Mouse (Mus musculus) embryo, embryonic 11 days (tissue): ENCODE data around the gene Efnb3.
A peak's percentile ranks its signal among the peaks of the same experiment; 100 is the strongest.

Experiments used
- DNase-seq: peaks from one replicate; pipeline ENCODE4 v3.0.0-alpha.2; 2015

Gene Efnb3

GRCm38 (mm10) chr11:69559851-69560765, at the start of gene Efnb3:
Efnb3 (minus strand) TSS chr11:69560205.
- peak; percentile 92 for DNase-seq

GRCm38 (mm10) chr11:69609416-69609815, 49.4 kb upstream of the Efnb3 start:
- DNase-seq = no peak

DNA sequence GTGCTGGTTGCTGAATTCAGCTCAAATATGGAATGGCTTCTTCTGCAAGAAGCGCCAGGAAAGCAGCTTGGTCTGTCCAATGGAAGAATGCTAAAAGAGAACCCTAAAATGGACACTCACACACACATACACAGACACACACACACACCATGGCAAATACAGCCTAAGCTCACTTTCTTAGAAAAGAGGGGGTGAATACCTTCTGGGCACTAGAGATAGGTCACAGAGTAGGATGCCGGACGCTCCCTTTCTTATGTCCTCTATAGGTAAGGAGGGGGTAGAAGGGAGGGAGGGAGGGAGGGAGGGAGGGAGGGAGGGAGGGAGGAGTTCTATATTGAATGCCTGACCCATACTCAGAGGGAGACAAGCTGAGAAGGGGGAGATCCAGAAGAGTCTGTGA, 48.5 kb upstream of the Efnb3 start:
- no peak for DNase-seq

DNA sequence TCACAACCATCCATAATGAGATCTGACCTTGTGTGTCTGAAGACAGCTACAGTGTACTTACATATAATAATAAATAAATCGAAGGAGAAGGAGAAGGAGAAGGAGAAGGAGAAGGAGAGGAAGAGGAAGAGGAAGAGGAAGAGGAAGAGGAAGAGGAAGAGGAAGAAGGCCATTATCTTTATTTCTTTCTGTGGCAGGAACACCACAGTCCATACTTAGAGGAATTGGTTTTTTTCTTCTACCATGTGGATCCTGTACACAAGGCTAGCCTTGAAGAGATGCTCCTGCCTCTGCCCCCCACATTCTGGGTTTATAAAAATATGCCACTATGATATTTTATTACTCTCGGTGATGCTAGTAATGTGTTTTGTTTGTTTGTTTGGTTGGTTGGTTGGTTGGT, 46.8 kb upstream of the Efnb3 start:
- DNase-seq = no peak

GRCm38 (mm10) chr11:69606491-69606795, 46.4 kb upstream of the Efnb3 start:
- DNase-seq = no peak

GRCm38 (mm10) chr11:69605726-69606490, 45.9 kb upstream of the Efnb3 start, which contains the start of gene Atp1b2:
Atp1b2 (minus strand) TSS chr11:69605942.
- peak; percentile 87 for DNase-seq

- peak; percentile 39 for DNase-seq
Observed at GRCm38 (mm10) chr11:69604795-69605664, 45.0 kb upstream of the Efnb3 start.

DNA sequence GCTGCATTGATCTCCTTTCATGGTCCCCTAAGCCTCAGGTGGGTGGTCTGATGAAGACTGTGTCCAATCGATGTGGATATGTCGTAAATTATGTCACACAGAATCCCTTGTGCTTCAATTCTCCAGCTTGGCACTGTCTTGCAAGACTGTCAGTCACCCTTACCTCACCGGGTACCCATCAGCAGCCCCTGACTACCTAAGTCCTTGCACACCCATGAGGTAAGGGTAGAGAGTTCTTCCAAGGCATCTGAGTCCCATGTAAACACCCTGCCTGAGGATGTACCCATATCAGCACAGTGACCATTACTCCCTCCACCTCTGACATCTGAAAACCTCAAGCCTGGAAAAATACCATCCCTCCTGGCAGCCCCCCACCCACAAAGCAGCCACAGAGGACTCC, 44.3 kb upstream of the Efnb3 start:
- no peak for DNase-seq

DNA sequence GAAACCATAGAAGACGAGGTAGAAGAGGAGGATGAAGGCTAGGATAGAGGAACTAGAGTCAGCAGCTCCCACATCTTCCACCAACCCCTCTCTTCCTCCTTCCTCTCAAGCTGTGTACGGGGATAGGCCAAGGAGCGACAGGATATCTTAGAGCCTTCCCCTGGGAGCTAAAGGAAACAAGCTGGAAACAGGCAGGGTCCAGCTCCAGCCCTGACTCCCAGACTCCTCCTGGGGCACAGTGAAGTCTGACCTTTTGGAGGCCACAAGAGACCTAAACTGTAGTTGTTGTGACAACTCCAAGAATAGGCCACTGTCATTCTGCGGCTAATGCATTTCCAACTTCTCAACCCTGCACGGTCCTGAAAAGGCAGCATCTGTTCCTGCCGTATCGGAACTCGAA, 43.5 kb upstream of the Efnb3 start:
- no peak for DNase-seq

- DNase-seq = no peak
Observed at GRCm38 (mm10) chr11:69601768-69602167, 41.8 kb upstream of the Efnb3 start.

DNA sequence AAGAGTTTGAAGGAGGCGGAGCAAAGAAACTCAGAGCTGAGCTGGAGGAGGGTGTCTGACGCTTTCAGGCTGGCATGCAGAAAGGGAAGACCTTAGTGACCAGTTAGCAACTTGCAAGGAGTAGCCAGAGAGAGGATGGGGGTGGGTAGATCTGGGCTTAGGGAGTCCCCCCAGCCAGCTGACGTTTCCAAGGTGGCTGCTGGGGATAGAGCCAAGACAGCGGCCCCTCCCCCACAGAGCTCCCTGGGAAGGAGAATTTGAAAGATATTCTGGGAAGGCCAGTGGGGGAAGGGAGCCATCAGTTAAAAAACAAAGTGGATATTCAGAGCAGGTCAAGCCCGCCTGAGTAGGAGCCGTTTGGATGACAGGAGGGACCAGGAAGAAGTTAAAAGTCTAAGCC, 40.1 kb upstream of the Efnb3 start:
- DNase-seq = peak; percentile 83

GRCm38 (mm10) chr11:69599436-69599835, 39.4 kb upstream of the Efnb3 start:
- DNase-seq = peak; percentile 36

DNA sequence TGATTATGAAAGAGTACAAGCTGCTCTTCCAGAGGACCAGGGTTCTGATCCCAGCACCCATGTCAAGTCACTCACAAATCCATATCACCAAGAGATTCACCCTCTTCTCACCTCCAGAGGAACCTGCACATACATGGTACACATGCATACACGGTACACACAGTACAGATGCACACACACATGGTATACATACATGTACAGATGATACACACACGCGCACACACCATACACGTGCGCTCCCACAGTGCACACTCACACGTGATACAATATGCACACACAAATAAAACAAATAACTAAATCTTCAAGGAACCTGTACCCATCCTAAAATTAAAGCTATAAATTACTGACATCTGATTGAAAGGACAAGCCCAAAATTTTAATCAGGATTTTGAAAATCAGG, 34.8 kb upstream of the Efnb3 start:
- DNase-seq = no peak

DNA sequence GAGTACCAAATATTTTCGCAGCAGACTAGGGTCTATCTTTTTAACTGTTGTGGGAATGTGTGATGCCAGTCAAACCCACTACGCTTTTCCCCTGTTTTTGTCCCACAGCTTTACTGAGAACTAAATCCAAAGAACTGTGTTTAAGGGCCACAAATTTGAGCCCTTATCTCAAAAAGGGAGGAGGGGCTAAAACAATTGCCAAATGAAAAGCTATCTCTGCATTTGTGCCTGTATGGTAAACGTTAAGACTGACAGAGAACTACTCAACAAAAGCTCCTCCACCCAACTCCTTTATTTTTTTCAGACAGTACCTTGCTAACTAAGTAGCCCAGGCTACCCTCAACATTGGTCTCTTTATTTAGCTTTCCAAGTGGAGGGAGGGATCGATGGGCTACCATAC, 32.8 kb upstream of the Efnb3 start:
- DNase-seq = no peak

DNA sequence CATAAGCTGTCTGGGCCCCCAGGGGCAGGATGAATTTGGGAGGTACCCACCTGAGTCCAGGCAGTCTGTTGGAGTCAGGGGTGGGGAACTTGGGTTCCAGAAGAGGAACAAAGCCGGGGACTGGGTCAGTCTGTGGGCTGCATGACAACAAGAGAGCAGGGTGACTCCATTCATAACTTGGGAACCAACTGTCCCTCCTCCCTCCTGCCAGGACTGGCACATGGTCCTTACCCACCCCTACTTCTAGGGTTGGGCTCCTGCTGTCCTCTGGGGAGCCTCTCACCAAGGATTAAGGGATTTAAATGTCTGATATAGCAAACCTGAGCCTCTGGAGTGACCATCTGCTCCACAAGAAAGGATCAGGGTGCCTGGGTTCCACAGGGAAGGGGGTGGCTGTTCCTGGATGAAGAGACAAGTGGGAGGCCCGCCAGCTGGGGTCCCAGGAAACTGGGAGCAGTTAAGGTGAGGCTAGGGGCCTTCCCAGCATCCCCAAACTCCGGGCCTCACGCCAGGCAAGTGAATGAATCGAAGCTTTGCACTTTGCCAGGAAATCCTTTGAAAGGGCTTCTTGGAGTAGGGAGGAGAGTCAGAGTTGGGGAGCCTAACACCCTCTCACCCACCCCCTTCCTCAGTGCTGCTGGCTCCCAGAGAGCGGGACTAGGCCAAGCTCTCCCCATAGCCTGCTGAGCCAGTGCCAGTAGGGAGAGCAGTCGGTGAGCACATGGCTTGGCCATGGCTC, 32.1 kb upstream of the Efnb3 start:
- DNase-seq = no peak

DNA sequence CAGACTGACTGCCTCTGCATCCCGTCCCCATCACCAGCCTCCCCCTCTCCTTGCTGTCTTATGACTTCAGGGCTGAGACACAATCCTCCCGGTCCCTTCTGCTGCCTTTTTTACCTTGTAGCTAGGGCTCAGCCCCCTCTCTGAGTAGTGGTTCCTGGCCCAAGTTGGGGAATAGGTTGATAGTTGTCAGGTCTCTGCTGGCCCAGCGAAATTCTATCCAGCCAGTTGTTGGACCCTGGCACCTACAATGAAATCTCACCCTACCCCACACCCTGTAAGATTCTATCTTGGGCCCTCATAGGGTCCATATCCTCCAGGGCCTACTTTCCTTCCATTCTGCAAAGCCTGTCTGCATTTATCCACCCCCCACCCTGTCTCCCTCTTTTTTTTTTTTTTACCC, 31.4 kb upstream of the Efnb3 start:
- DNase-seq = no peak

DNA sequence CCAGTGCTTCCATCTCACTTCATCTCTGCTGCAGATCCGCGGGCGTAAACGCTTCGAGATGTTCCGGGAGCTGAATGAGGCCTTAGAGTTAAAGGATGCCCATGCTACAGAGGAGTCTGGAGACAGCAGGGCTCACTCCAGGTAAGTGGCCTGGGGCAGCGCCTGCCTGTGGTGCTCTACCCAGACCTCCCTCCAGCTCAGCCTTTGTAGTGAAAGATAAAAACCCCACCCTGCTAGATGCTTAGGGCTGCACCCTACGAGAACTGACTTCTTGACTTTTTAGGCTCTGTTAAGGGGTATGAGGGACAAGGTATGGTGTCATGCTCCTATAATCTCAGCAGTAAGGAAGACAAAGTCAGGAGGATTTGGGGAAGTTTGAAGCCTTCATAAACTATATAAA, 30.6 kb upstream of the Efnb3 start:
- no peak for DNase-seq

GRCm38 (mm10) chr11:69589207-69589834, 29.3 kb upstream of the Efnb3 start:
- no peak for DNase-seq

DNA sequence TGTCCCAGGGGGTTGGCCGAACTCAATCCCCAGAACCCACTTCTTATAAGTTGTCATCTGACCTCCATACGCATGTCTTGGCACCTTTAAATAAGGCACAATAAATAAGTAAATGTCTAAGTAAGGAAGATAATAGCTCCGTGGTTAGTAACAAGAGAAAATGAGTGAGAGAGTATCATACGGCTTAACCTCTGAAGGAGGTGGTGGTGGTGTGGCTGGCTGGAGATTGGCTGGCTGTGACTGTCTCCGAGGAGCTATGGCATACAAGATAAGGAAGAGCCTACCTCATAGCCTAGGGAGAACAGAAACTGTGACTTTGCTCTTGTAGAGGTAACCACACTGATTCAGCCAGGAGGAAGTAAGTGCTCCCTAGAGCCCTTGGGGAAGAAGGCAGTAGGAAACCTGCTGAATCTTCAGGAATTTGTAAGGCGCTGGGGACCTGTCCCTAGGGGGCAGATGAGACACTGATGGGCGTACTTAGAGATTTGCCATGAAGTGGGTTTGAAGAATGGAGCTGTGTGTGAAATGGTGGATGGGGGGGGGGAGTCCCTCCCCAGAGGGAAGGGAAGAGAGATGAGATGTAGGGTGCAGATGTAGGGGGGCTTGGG, 25.8 kb upstream of the Efnb3 start:
- no peak for DNase-seq

- DNase-seq = no peak
Observed at GRCm38 (mm10) chr11:69584937-69585336, 24.9 kb upstream of the Efnb3 start.

- DNase-seq = no peak
Observed at GRCm38 (mm10) chr11:69584008-69584407, 24.0 kb upstream of the Efnb3 start.
